Mouse (Mus musculus): Measurements from ENCODE around the gene Tmem107. TPM values are rescaled to one million over a fixed set of nuclear protein-coding genes. Genes with fewer than 3 reads are reported as not detected.

Tmem107 gene
- total RNA-seq, 2 experiments from 2014 or later, result 13.2 to 13.8 TPM

Other genes with a start within 250 kb of the Tmem107 start
- 10 to 100 TPM; 57.2 to 72.8 TPM for gene Ndel1, start 198.9 kb upstream of the Tmem107 start, total RNA-seq (2021)
- gene Rnf222, start 182.3 kb upstream of the Tmem107 start, total RNA-seq (2021), result under 1 TPM; 0.09 to 0.12 TPM
- 1,000 to 10,000 TPM; 1,288 to 1,295 TPM for gene Rpl26, start 169.2 kb upstream of the Tmem107 start, total RNA-seq (2021)
- gene Odf4, start 143.7 kb upstream of the Tmem107 start, total RNA-seq (2021), result under 1 TPM; 0.27 to 0.60 TPM
- gene Arhgef15, start 113.3 kb upstream of the Tmem107 start, total RNA-seq (2021), result 10 to 100 TPM; 25.4 to 35.9 TPM
- gene Slc25a35, start 102.7 kb upstream of the Tmem107 start, total RNA-seq (2021), result 10 to 100 TPM; 28.5 to 32.9 TPM
- gene Rangrf, start 95.6 kb upstream of the Tmem107 start, total RNA-seq (2021), result 10 to 100 TPM; 20.4 to 24.7 TPM
- gene Pfas, start 62.3 kb upstream of the Tmem107 start, total RNA-seq (2021), result 10 to 100 TPM; 23.8 to 32.9 TPM
- gene Ctc1, start 54.9 kb upstream of the Tmem107 start, total RNA-seq (2021), result 10 to 100 TPM; 25.3 to 30.0 TPM
- gene Aurkb, start 25.2 kb upstream of the Tmem107 start, total RNA-seq (2021), result 10 to 100 TPM; 16.2 to 22.5 TPM
- gene Borcs6, start 11.1 kb upstream of the Tmem107 start, total RNA-seq (2021), result 10 to 100 TPM; 19.1 to 22.1 TPM
- 100 to 1,000 TPM; 104 to 143 TPM for gene Vamp2, start 17.7 kb downstream of the Tmem107 start, total RNA-seq (2021)
- gene Per1, start 24.4 kb downstream of the Tmem107 start, total RNA-seq (2021), result 100 to 1,000 TPM in 1 of 2 experiments, 10 to 100 TPM in 1; 63.1 to 157 TPM
- under 1 TPM; 0.18 to 0.36 TPM for gene Hes7, start 49.6 kb downstream of the Tmem107 start, total RNA-seq (2021)
- under 1 TPM; 0.48 to 0.66 TPM for gene 9130213A22Rik, start 51.8 kb downstream of the Tmem107 start, total RNA-seq (2021)
- gene Aloxe3, start 55.1 kb downstream of the Tmem107 start, total RNA-seq (2021), result under 1 TPM; 0.60 to 0.76 TPM
- gene Alox12b, start 86.2 kb downstream of the Tmem107 start, total RNA-seq (2021), result not detected
- gene Alox8, start 127.0 kb downstream of the Tmem107 start, total RNA-seq (2021), result not detected
- gene Gucy2e, start 166.2 kb downstream of the Tmem107 start, total RNA-seq (2021), result not detected

Measured in adrenal gland, postnatal 10 days (tissue).